Mouse (Mus musculus) ES-E14 (cell line): ENCODE data around the gene Krcc1.

ENCODE experiments used
- CHD2 ChIP-seq: IDR thresholded peaks from 2 replicates; pipeline ENCODE4 v1.6.1; 2014; ENCODE audit warnings: mild to moderate bottlenecking, low read depth, low read length, inconsistent platforms
- HCFC1 ChIP-seq: IDR thresholded peaks from 2 replicates; pipeline ENCODE4 v1.6.1; 2012; ENCODE audit warnings: low read length, inconsistent platforms, borderline replicate concordance; ENCODE audit not compliant: insufficient read depth
- MAFK ChIP-seq: IDR thresholded peaks from 2 replicates; pipeline ENCODE4 v1.6.1; 2014; ENCODE audit warnings: mild to moderate bottlenecking, low read depth, low read length, inconsistent platforms; ENCODE audit not compliant: insufficient read depth
- ZC3H11A ChIP-seq: IDR thresholded peaks from 2 replicates; pipeline ENCODE4 v1.6.1; 2012; ENCODE audit warnings: low read depth, mild to moderate bottlenecking, inconsistent platforms, low read length, borderline replicate concordance
- ZNF384 ChIP-seq: IDR thresholded peaks from 2 replicates; pipeline ENCODE4 v1.6.1; 2012; ENCODE audit warnings: low read depth, low read length, inconsistent platforms

DNA sequence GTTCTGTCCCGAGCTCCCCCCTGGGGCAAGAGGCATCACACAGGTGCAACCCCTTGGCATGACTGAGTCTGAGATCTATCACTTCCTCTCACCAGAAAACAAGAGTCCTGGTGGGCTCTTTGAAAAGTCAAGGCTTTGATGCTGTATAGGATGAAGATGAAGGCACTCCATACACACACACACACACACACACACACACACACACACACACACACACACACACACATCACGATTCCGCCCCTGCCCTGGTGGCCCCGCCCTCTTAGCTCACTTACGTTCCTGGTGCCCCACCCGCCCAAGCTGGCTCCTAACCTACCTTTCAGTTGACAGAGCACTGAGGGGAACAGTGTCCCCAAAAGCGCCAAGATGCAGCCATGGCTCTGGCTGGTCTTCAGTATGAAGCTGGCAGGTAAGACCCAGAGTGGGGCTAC lies 51.0 kb downstream of the Krcc1 start, which contains the start of gene Cd8b1:
- TF ChIP-seq ZC3H11A (no peak), HCFC1 (no peak), MAFK (no peak), ZNF384 (no peak), CHD2 (no peak)
